ENCODE assay signal across 8 mouse cellular contexts in genomic region chr9:63603849-63604248, GRCm38 (mm10). TPM values are rescaled to one million over a fixed set of nuclear protein-coding genes. Genes with fewer than 3 reads are reported as not detected.
DNase-seq lines count a peak whose midpoint lies in the region; ATAC-seq and TF ChIP-seq lines count a peak whose summit lies in the region.

No protein-coding gene starts in this region.

- H3K4me3 ChIP-seq in heart, embryonic 12.5 days: peak overlapping the region; percentile 81
- peak overlapping the region; percentile 92 for H3K4me3 ChIP-seq in bone marrow macrophage, adult 2 months (ENCODE audit: insufficient read depth, low read length)
- no peak overlapping the region for H3K4me3 ChIP-seq in hindbrain, embryonic 11.5 days (ENCODE audit: low read depth, low read length)
- H3K4me3 ChIP-seq in stomach, embryonic 14.5 days (ENCODE audit: low read depth, low read length): no peak overlapping the region

- ATAC-seq in heart, embryonic 12.5 days (ENCODE audit: insufficient number of reproducible peaks, low FRiP score): no peak
- ATAC-seq in hindbrain, embryonic 11.5 days (ENCODE audit: low FRiP score): no peak
- ATAC-seq in stomach, embryonic 14.5 days (ENCODE audit: insufficient number of reproducible peaks, insufficient read depth, low FRiP score, low read depth): no peak
- no peak for ATAC-seq in granulocyte monocyte progenitor cell, adult 5-6 weeks (replicated peaks; ENCODE audit: poor library complexity, severe bottlenecking)

- no peak for TF ChIP-seq POLR2A in bone marrow macrophage, adult 2 months (IDR thresholded peaks at IDR 0.05; ENCODE audit: borderline replicate concordance, low read depth, low read length)

- TF ChIP-seq CTCF in bone marrow macrophage, adult 2 months (IDR thresholded peaks at IDR 0.05; ENCODE audit: low read depth, low read length): no peak

- peaks cover 26% of the 10 kb centered on the region for H3K4me1 ChIP-seq in heart, embryonic 12.5 days (replicated peaks)
- peaks cover 18% of the 10 kb centered on the region for H3K4me1 ChIP-seq in bone marrow macrophage, adult 2 months (ENCODE audit: control insufficient read depth, insufficient read depth, low read length)
- H3K4me1 ChIP-seq in hindbrain, embryonic 11.5 days (replicated peaks; ENCODE audit: control insufficient read depth, insufficient read depth, low read length): no peaks in the 10 kb centered on the region; the same call in 1 of the 2 replicates
- peaks cover 8% of the 10 kb centered on the region; the same call in 1 of the 2 replicates for H3K4me1 ChIP-seq in stomach, embryonic 14.5 days (ENCODE audit: control insufficient read depth, insufficient read depth, low read length)

- H3K4me2 ChIP-seq in heart, embryonic 12.5 days: peak overlapping the region; percentile 73
- H3K4me2 ChIP-seq in hindbrain, embryonic 11.5 days (replicated peaks; ENCODE audit: low read depth, low read length): peak overlapping the region; percentile 41; the same call in 1 of the 2 replicates
- H3K4me2 ChIP-seq in stomach, embryonic 14.5 days (replicated peaks; ENCODE audit: low read depth, low read length): peak overlapping the region; percentile 54

- no peaks in the 10 kb centered on the region for H3K36me3 ChIP-seq in heart, embryonic 12.5 days
- no peaks in the 10 kb centered on the region for H3K36me3 ChIP-seq in hindbrain, embryonic 11.5 days (ENCODE audit: control insufficient read depth, insufficient read depth, low read length)
- H3K36me3 ChIP-seq in stomach, embryonic 14.5 days (ENCODE audit: control insufficient read depth, insufficient read depth, low read length): no peaks in the 10 kb centered on the region

- H3K9me3 ChIP-seq in heart, embryonic 12.5 days (replicated peaks): no peaks in the 10 kb centered on the region
- no peaks in the 10 kb centered on the region for H3K9me3 ChIP-seq in hindbrain, embryonic 11.5 days (ENCODE audit: control insufficient read depth, low read length)
- H3K9me3 ChIP-seq in stomach, embryonic 14.5 days (ENCODE audit: control insufficient read depth, low read depth, low read length): no peaks in the 10 kb centered on the region

- no peaks in the 10 kb centered on the region for H3K27me3 ChIP-seq in heart, embryonic 12.5 days (replicated peaks)
- no peaks in the 10 kb centered on the region for H3K27me3 ChIP-seq in hindbrain, embryonic 11.5 days (ENCODE audit: control insufficient read depth, insufficient read depth, low read length)
- H3K27me3 ChIP-seq in stomach, embryonic 14.5 days (ENCODE audit: control insufficient read depth, insufficient read depth, low read length): no peaks in the 10 kb centered on the region

- 40% methylated on average over 6 of the region's 6 CpGs for WGBS in heart, embryonic 12.5 days
- 69% methylated on average over 6 of the region's 6 CpGs for WGBS in hindbrain, embryonic 11.5 days
- WGBS in stomach, embryonic 14.5 days: 63% methylated on average over 6 of the region's 6 CpGs

- H3K27ac ChIP-seq in heart, embryonic 12.5 days (ENCODE audit: poor library complexity, severe bottlenecking): no peak overlapping the region; the same call in 1 of the 2 replicates
- peak overlapping the region; percentile 7 for H3K27ac ChIP-seq in bone marrow macrophage, adult 2 months (ENCODE audit: insufficient read depth, low read depth, low read length)
- no peak overlapping the region for H3K27ac ChIP-seq in hindbrain, embryonic 11.5 days (ENCODE audit: low read depth, low read length)
- H3K27ac ChIP-seq in stomach, embryonic 14.5 days (ENCODE audit: low read length): no peak overlapping the region

- intact Hi-C loops in heart, postnatal 25 days (cut with DNase I): loop anchor here (5.0 to 10.0 kb wide), 2 partner anchors 209 to 467 kb away; partner anchors contain the start of gene 2300009A05Rik

- 0 out of 2 replicates have a peak overlapping the region, but pooled peaks have one; percentile 3 for H3K9ac ChIP-seq in heart, embryonic 12.5 days
- no peak overlapping the region for H3K9ac ChIP-seq in hindbrain, embryonic 11.5 days (ENCODE audit: low read depth, low read length)
- H3K9ac ChIP-seq in stomach, embryonic 14.5 days (replicated peaks; ENCODE audit: low read depth, low read length): no peak overlapping the region

- no peak for DNase-seq in heart, postnatal 25 days (ENCODE audit: low spot score)
- no peak for DNase-seq in hindbrain, embryonic 11.5 days (ENCODE audit: low spot score)
- DNase-seq in liver: peak; percentile 66
- DNase-seq in Muller cell, postnatal 12 days (ENCODE audit: inconsistent ontology term): no peak

RNA-seq across cellular contexts. Expression of gene Aagab, which starts 1.4 kb away (rescaled TPM):
- polyA plus RNA-seq in heart, embryonic 12.5 days (2016; fragmentation: Nextera tagmentation; extraction: Ambion mirVana): 23.2 and 26.2 TPM in 2 replicates
- total RNA-seq in heart, postnatal 25 days (2021): 10 to 100 TPM; 17.9 to 22.0 TPM
- 46.2 and 46.5 TPM in 2 replicates for polyA plus RNA-seq in bone marrow macrophage, adult 2 months (2012; ENCODE audit: insufficient read depth, insufficient read length, missing spikeins)
- polyA plus RNA-seq in hindbrain, embryonic 11.5 days (2014; fragmentation: Nextera tagmentation; extraction: Ambion mirVana): 55.4 and 56.8 TPM in 2 replicates
- 30.5 and 31.1 TPM in 2 replicates for polyA plus RNA-seq in stomach, embryonic 14.5 days (2014; fragmentation: Nextera tagmentation; extraction: Ambion mirVana)
- total RNA-seq in granulocyte monocyte progenitor cell, adult 5-6 weeks (2014; fragmentation: Nextera tagmentation): 24.9 and 30.8 TPM in 2 replicates
- total RNA-seq in granulocyte monocyte progenitor cell, adult 5-6 weeks (2017): 35.8 and 57.0 TPM in 2 replicates

RNA-seq across cellular contexts. Expression of gene Iqch, which starts 1.6 kb away (rescaled TPM):
- polyA plus RNA-seq in heart, embryonic 12.5 days (2016; fragmentation: Nextera tagmentation; extraction: Ambion mirVana): 0.08 TPM in 1 of 2 replicates, not detected in the other
- total RNA-seq in heart, postnatal 25 days (2021): not detected
- not detected in 2 replicates for polyA plus RNA-seq in bone marrow macrophage, adult 2 months (2012; ENCODE audit: insufficient read depth, insufficient read length, missing spikeins)
- polyA plus RNA-seq in hindbrain, embryonic 11.5 days (2014; fragmentation: Nextera tagmentation; extraction: Ambion mirVana): 0.32 TPM in 1 of 2 replicates, not detected in the other
- 0.22 TPM in 1 of 2 replicates, not detected in the other for polyA plus RNA-seq in stomach, embryonic 14.5 days (2014; fragmentation: Nextera tagmentation; extraction: Ambion mirVana)
- total RNA-seq in granulocyte monocyte progenitor cell, adult 5-6 weeks (2014; fragmentation: Nextera tagmentation): not detected in 2 replicates
- total RNA-seq in granulocyte monocyte progenitor cell, adult 5-6 weeks (2017): not detected in 2 replicates

Comparison
In these comparisons a context has a peak if more than half of its experiments do, and no peak if none do; other contexts are left out.
1. H3K4me3 ChIP-seq: peak in heart, embryonic 12.5 days (single experiment) and bone marrow macrophage, adult 2 months (single experiment); none in hindbrain, embryonic 11.5 days (single experiment) and stomach, embryonic 14.5 days (single experiment).
2. Peak in every context shown above with its lines, with median percentiles within 50 percentile points of each other: H3K4me2 ChIP-seq.